Mouse (Mus musculus) bone marrow macrophage, adult 2 months (primary cell): ENCODE data around the gene Msi2. TPM values are rescaled to one million over a fixed set of nuclear protein-coding genes. Genes with fewer than 3 reads are reported as not detected.

Source experiments
- H3K27ac ChIP-seq: 2 replicates; pipeline ENCODE4 v1.5.1; 2012; ENCODE audit warnings: low read depth, low read length; ENCODE audit not compliant: insufficient read depth
- H3K4me1 ChIP-seq: 2 replicates; pipeline ENCODE4 v1.6.1; 2012; ENCODE audit warnings: low read length; ENCODE audit not compliant: control insufficient read depth, insufficient read depth
- H3K4me3 ChIP-seq: 2 replicates; pipeline ENCODE4 v1.5.1; 2012; ENCODE audit warnings: mild to moderate bottlenecking, low read length, moderate library complexity; ENCODE audit not compliant: insufficient read depth
- CTCF ChIP-seq: IDR thresholded peaks from 2 replicates; pipeline ENCODE4 v1.5.1; 2012; ENCODE audit warnings: low read depth, mild to moderate bottlenecking, low read length, moderate library complexity
- POLR2A ChIP-seq: IDR thresholded peaks from 2 replicates; pipeline ENCODE4 v1.6.1; 2012; ENCODE audit warnings: mild to moderate bottlenecking, low read depth, low read length, borderline replicate concordance
- polyA plus RNA-seq: library from polyadenylated mRNA; stranded (reverse); fragments of >200 nt; gene quantifications from 2 replicates; pipeline ENCODE4 v1.2.4, GENCODE M21; 2012; ENCODE audit not compliant: missing spikeins, insufficient read depth, insufficient read length

The Msi2 gene
- polyA plus RNA-seq, 1 experiment = 9.8 TPM

DNA sequence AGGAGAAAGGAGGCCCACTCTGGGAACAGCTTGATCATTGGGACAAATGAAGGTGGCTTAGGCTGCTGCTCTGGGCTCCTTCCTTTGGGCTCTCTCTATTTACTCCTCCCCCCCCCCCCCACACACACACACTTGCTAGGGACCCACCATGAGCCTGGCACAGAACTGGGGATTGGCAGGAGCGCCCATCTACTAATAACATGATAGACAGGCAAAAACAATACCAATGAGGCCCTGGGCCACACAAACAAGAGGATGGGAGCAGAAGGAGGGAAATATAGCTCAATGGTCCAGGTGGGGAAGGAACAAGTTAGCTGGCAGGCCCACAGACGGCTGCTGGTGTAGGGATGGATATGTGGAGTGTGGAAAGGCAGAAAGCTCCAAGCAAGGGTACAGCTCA lies 203.0 kb downstream of the Msi2 start:
- no peak overlapping the region for H3K4me3 ChIP-seq
- no peak for TF ChIP-seq CTCF
- TF ChIP-seq POLR2A = no peak
- no peak overlapping the region for H3K27ac ChIP-seq
- H3K4me1 ChIP-seq = no peaks in the 10 kb centered on the region

DNA sequence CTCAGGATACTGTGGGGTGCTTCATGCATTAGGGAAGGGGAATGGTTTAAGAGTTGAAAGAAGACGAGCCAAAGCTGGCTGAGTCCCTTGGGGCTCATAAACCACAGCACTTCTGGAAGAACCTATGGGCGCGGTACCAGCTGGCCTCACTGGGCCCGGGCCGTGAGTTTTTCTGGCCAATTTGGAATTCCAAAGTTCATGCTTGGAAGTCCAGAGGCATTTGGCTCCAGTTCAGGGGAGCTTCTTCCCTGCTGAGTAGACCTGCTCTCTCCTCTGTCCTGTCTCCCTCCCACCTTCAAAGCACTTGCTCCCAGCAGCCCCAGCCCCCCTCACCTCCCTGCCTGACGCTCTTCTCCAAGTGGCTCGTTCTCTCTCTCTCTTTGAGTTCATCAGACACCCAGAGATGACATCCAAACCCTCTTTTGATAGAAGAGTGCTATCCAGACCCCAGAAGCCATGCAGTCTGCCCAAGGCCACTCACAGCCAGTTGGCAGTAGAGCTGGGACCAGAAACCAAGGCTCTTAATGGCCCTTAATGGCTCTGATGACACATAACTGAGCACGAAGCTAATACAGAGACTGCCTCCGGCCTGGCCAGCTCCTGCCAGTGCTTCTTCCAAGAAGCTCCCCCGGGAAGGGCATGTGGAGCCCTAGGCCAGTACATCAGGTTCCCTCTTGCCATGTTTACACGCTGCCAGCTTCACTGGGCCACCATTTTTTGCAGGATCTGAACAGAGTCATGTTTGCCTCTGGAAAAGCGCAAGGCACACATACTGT lies 204.0 kb downstream of the Msi2 start:
- TF ChIP-seq POLR2A (no peak), CTCF (no peak)
- no peaks in the 10 kb centered on the region for H3K4me1 ChIP-seq
- H3K4me3 ChIP-seq = no peak overlapping the region
- no peak overlapping the region for H3K27ac ChIP-seq

DNA sequence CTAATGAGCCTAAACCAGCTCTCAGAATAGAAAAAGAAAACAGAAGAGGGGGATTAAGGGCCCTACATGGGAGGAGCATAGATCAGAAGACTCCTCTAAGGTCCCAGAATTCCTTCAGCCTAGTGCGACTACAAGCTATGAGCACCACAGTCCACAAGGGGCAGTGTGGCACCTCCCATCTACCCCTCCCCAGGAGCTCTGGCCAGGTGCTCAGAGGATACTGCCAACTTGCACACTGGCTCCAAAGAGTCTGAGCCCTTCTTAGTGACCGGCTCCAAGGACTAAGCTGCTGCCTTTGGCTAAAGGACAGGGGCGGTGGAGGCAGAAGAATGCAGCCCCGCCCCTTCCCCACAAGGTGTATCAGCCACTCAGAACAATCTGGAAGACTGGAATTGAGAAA lies 205.7 kb downstream of the Msi2 start:
- TF ChIP-seq CTCF (no peak), POLR2A (no peak)
- H3K27ac ChIP-seq = no peak overlapping the region
- no peaks in the 10 kb centered on the region for H3K4me1 ChIP-seq
- H3K4me3 ChIP-seq = no peak overlapping the region

DNA sequence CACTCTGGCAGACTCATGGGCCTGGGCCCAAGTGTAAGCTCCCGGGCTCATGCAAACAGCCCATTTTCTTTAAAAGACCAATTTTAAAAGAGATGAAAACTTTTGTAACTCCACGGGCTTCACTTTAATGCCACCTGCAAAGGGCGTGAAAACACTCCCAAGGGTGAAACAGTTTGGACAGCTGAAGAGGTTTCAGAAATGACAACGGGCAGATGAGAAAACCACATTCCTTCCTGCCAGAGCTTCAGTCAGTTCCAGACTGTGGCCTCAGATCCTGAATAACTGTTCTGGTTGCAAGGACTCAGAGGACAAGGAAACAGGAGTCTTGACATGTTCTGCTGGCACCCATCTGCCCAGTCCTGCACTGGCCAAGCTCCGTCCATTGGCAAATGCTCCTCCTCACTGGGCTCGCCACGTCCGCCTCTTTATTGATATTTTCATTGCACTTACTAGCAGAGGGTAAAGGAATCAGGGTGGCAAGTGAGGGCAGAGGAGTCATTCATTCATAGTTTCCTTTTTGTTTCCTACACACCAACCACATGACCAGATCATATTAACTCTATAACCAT lies 207.9 kb downstream of the Msi2 start:
- no peak overlapping the region for H3K4me3 ChIP-seq
- TF ChIP-seq POLR2A (no peak), CTCF (no peak)
- H3K4me1 ChIP-seq = no peaks in the 10 kb centered on the region
- H3K27ac ChIP-seq = no peak overlapping the region

DNA sequence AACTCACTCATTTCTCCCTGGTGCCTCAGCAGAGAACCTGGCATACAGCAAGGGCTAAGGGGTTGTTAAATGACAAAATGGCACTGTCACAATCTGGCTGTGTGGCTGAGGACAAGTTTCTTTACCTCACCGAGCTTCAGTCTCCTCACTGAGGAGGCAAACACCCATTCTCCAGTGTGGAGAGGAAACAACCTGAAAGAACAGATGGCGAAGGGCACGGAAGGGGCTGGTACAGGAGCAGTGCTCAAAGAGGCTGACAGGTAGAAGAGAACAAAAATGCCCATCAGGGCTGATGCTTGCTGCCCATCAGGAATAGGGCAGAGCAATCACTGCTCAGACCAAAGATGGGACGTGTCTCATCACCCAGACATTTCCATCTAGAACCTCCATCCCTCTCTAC lies 208.8 kb downstream of the Msi2 start:
- Histone ChIP-seq H3K4me3 (no peak overlapping the region), H3K4me1 (no peaks in the 10 kb centered on the region), H3K27ac (no peak overlapping the region)
- TF ChIP-seq CTCF = no peak
- TF ChIP-seq POLR2A = no peak

DNA sequence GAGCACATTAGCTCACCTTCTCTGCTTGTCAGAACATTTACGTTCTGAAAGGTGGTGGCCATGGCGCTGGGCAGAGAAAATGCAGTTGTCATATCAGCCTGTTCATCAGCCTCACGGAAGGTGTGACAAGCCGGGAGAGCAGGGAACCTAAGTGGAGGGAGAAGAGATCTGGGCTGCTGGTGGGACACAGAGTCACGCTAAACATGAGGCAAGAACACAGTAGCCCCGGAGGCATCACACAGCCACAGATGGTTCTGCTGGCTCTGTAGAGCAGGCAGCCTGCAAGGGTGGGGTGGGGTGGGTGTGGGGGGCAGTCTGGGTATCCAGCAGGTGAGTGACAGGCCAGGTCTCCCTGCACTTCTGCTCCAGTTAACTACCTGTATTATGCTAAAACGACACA lies 210.2 kb downstream of the Msi2 start:
- no peak for TF ChIP-seq POLR2A
- TF ChIP-seq CTCF = no peak
- Histone ChIP-seq H3K4me3 (no peak overlapping the region), H3K27ac (no peak overlapping the region), H3K4me1 (no peaks in the 10 kb centered on the region)

DNA sequence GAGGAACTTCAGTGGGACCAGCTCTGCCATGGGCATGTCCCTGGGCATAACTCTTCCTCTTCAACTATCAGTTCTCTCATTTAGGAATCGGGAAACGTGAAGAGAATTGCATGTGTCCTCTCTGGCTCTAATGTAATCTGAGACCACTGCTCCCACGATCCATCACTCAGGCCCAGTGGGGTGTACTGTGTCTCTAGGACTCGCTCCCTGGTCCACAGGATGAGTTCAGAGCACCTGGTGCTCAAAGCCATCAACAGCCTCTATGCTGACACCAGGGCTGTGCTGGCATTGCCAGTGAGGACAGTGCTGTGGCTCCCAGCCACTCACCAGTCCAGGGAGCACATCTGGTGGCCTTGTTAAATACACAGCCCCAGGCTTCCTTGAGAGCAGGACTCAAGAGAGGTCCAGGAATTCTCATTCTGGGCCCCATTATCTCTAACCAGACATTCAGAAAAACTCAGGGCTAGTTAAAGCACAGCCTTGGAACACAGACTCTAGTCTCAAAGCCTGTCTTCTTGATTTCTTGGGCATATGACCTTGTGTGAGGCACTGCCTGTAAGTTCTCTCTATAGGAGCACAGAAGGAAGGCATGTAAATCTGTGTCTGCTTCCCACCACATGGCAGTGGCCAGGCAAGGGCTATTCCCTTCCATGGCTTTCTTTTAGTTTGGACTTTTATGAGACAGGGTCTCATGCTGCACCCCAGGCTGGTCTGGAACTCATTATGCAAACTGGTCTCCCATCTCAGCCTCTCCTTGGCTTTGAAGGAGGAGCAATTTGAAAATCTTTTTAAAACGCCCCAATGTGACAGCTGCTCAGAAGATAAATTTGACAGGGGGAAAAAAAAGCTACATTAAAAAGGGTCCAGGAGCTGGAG lies 211.5 kb downstream of the Msi2 start:
- H3K4me3 ChIP-seq = no peak overlapping the region
- TF ChIP-seq CTCF (no peak), POLR2A (no peak)
- H3K4me1 ChIP-seq = no peaks in the 10 kb centered on the region
- H3K27ac ChIP-seq = no peak overlapping the region

DNA sequence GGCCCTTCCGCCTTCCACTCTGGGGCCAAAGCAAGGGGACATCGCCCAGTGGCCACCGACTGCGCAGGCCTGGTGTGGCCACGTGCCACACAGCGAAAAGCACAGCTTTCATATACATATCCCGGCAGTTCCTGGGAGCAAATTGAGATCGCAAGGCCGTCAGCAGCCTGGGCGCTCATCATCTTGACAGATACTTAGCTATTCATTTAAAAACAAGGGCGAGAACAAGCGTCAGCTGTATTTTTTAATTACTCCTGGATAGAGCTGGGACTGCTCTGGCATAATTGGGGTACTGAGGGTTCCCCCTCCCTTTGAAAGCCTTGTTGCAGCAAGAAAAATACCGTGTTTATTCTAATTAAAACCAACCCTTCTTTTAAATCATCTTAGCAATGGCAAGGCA lies 212.2 kb downstream of the Msi2 start:
- Histone ChIP-seq H3K4me1 (no peaks in the 10 kb centered on the region), H3K4me3 (no peak overlapping the region), H3K27ac (no peak overlapping the region)
- TF ChIP-seq POLR2A (no peak), CTCF (no peak)

DNA sequence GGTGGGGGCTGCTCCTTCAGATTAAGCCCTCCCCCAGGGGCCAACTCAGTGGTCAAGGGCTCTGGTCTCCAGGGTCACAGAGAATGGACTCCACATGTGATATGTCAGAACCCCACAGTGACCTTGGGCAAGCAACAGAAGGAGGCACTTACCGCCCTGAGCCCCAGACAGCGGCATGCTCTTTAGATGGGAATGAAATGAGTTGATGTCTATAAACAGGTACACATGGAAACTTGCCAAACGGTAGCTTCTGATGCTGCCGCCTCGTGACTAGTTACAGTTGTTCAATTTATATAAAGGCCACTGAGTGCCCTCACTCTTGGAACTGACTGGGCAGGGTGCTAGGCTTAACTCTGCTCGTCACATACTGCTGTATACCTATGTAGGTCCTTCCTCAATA lies 215.7 kb downstream of the Msi2 start:
- TF ChIP-seq CTCF (no peak), POLR2A (no peak)
- H3K4me3 ChIP-seq = no peak overlapping the region
- H3K27ac ChIP-seq = no peak overlapping the region
- H3K4me1 ChIP-seq = no peaks in the 10 kb centered on the region

DNA sequence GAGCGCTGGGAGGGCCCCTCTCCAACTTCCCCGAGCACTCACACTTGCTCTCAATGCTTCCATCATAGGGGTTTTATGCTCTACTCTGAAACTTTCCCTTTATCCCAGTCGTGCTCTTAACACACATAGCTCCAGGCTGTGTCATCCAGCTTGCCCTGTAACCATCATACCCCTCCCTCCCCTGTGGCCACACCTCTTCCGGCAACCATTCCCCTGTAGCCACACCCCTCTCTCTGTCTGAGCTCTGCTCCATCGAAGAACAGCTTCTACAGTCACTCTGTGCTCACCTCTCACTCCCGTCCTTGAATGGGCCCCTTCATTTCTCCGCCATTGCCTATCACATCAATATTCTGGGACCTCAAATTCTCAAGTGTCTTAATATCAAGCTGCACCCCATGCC lies 219.8 kb downstream of the Msi2 start:
- H3K4me3 ChIP-seq = no peak overlapping the region
- no peak for TF ChIP-seq POLR2A
- TF ChIP-seq CTCF = no peak
- H3K4me1 ChIP-seq = no peaks in the 10 kb centered on the region
- no peak overlapping the region for H3K27ac ChIP-seq
